Mouse (Mus musculus): ENCODE measurements around the gene Nrcam.

DNA sequence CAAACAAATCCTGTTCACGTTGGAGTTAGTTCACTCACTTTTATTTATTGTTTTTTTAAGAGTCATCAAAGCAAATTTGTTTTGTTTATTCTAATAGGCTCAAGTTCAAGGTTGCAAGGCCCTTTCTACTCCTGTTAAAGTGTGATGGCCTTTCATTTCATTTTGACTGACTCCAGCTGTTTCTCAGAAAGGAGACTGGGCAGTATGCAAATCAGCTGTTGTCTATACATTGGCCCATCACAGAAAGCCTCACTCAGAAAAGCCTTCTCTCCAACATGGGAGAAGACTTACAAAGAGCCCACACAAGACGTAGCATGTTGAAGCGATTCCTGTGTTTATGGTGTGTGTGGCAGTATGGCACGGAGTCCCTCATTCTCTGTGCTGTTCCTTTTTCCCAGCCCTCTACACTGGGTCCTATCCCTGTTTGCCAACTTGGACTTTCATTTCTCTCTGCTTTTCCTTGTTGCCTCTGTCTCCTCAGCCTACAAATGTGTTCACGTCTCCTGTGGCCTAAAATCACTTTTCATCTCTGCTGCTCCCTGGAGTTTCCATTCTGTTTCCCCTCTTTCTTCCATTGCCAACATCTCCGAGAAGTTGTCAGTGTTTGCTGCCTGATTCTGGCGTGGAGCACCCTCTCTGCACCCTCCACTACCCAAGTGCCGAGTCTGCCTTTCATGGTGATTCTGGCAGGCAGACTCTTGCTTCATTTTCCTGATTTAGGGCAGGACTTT lies 49.9 kb downstream of the Nrcam start:
- TF ChIP-seq GATA1 (IDR thresholded peaks at IDR 0.05; ENCODE audit: low read length) (no peak), TAL1 (IDR thresholded peaks at IDR 0.05; ENCODE audit: low read length) (no peak)

All from erythroblast, embryonic 14.5 days (primary cell).